Mouse (Mus musculus) hindbrain, embryonic 10.5 days (tissue): ENCODE measurements at regions not wholly inside any gene's neighbourhood (a gene's known extent, or its start where the extent isn't known, plus 50 kb on each side); places are given as distances from the start of the nearest gene placed in this dataset.
"Not testable (repeated sequence)": the region's sequence is repeated elsewhere in the genome, so short reads cannot be mapped to it uniquely, and the experiment has no call there.

Experiments
- DNase-seq: peaks from one replicate; pipeline ENCODE4 v3.0.0-alpha.2; 2017; ENCODE audit warnings: low spot score
- H3K27ac ChIP-seq: fragments of 300-500 bp; sonication (generic); 2 replicates; pipeline ENCODE4 v1.5.1; 2016; ENCODE audit warnings: mild to moderate bottlenecking, moderate library complexity
- H3K27me3 ChIP-seq: fragments of 300-500 bp; sonication (generic); 2 replicates; pipeline ENCODE4 v1.6.1; 2016; ENCODE audit warnings: mild to moderate bottlenecking; ENCODE audit not compliant: poor library complexity, insufficient read depth, severe bottlenecking
- H3K36me3 ChIP-seq: fragments of 300-500 bp; sonication (generic); 2 replicates; pipeline ENCODE4 v1.6.1; 2016; ENCODE audit warnings: mild to moderate bottlenecking, moderate library complexity
- H3K4me1 ChIP-seq: fragments of 300-500 bp; sonication (generic); replicated peaks from 2 replicates; pipeline ENCODE4 v1.6.1; 2016; ENCODE audit warnings: mild to moderate bottlenecking
- H3K4me3 ChIP-seq: fragments of 300-500 bp; sonication (generic); 2 replicates; pipeline ENCODE4 v1.5.1; 2016; ENCODE audit warnings: mild to moderate bottlenecking, moderate library complexity
- H3K9me3 ChIP-seq: fragments of 300-500 bp; sonication (generic); 2 replicates; pipeline ENCODE4 v1.6.1; 2016; ENCODE audit warnings: mild to moderate bottlenecking, moderate library complexity
- WGBS: fragments of 180-500 bp; shearing (Covaris S2); methylation state at CpG from one replicate; pipeline ENCODE4 v1.1.7; 2016; 5-methylcytosine and 5-hydroxymethylcytosine counted together

DNA sequence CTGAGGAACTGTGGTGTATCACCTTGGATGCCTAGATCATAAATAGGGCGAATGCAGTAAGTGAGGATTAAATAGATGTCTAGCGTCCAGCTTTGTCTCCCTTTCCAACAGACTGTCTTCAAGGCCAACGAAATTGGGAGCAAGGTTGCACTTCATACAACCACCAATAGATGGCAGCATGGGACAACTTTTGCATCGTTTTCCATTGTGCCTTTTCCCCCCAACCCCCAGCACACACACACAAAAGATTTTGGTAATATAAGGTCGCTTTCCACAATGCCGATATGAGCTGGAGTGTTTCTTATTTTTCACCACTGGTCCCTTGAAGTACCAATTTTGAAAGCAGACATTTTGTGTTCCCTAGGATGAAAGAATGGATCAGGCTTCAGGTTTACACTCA lies 304.7 kb downstream of the BC048507 start:
- not testable (repeated sequence) for H3K4me3 ChIP-seq, DNase-seq, H3K36me3 ChIP-seq, H3K27me3 ChIP-seq, H3K4me1 ChIP-seq, H3K27ac ChIP-seq
- WGBS, result 39% methylated on average over 6 of the region's 6 CpGs
- H3K9me3 ChIP-seq, result peaks cover 45% of the 10 kb centered on the region

DNA sequence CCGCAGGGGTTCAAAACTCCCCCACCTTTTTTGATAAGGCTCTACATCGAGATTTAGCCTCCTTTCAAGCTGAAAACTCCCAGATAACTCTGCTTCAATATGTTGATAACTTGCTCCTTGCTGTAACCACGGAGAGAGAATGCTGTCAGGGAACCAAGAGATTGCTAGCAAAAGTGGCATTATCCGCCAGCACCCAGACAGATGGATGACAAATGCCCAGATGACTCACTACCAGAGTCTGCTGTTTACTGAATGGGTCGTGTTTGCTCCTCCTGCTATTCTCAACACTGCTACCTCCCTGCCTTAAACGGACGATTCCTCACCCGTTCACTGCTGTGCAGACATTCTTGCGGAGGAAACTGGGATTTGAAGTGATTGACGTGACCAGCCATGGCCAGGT lies 310.3 kb downstream of the BC048507 start:
- H3K4me3 ChIP-seq, H3K27ac ChIP-seq, DNase-seq, H3K36me3 ChIP-seq, H3K4me1 ChIP-seq, H3K27me3 ChIP-seq: not testable (repeated sequence)
- 85% methylated on average over 10 of the region's 10 CpGs for WGBS
- peaks cover 54% of the 10 kb centered on the region for H3K9me3 ChIP-seq
